Mouse (Mus musculus): ENCODE measurements around the gene Ywhah. TPM values are rescaled to one million over a fixed set of nuclear protein-coding genes. Genes with fewer than 3 reads are reported as not detected.

Gene Ywhah
- polyA plus RNA-seq, 1 experiment, result not detected

DNA sequence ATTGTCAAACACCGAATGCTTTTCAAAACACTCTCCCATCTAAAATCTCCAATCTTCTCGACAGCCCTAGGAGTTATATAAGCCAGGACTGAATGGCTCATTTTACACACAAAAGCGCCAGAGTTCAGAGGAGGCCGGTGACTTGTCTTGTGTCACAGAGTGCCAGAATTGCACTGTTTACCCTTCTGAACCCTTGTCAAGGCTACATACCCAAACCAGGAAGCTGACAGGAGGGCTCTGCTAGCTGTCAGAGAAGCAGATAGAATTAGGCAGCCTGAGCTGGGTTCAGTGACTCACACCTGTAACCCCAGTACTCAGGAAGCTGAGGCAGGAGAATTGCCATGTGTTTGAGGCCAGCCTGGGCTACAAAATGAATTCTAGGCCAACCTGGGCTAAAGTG, 11.2 kb upstream of the Ywhah start:
- H3K4me1 ChIP-seq (ENCODE audit: control insufficient read depth, insufficient read depth, low read length), result peaks cover 36% of the 10 kb centered on the region
- no peak overlapping the region for H3K4me3 ChIP-seq (ENCODE audit: insufficient read depth, low read depth, low read length)
- 33% methylated on average over 4 of the region's 4 CpGs for WGBS
- peak overlapping the region; percentile 89 for H3K27ac ChIP-seq (ENCODE audit: insufficient read depth, low read depth, low read length)
- TF ChIP-seq POLR2A (IDR thresholded peaks at IDR 0.05; ENCODE audit: insufficient read depth, low read depth, low read length) (no peak), CTCF (IDR thresholded peaks at IDR 0.05; ENCODE audit: insufficient read depth, low read depth, low read length) (no peak)

DNA sequence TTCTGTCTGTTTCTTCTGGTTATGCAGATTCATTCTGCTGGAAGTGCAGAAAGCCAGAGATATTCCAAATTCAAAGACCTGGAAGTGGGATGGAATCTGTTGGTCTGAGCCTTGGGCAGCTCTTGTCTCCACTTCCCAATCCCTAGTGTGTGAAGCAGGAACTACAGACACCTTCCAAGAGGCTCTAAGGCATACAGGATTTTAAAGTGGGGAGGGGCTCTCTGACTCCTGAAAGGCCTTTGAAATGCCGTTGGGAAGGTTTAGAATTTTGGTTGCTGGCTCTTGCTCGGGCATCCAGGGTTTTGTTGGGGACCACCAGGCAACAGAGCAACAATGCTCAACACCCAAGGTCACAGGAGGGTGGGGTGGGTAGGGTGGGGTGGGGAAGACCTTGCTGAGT, 9.3 kb upstream of the Ywhah start:
- TF ChIP-seq POLR2A (IDR thresholded peaks at IDR 0.05; ENCODE audit: insufficient read depth, low read depth, low read length), result no peak
- no peak for TF ChIP-seq CTCF (IDR thresholded peaks at IDR 0.05; ENCODE audit: insufficient read depth, low read depth, low read length)
- WGBS, result 70% methylated on average over 2 of the region's 2 CpGs
- peaks cover 36% of the 10 kb centered on the region for H3K4me1 ChIP-seq (ENCODE audit: control insufficient read depth, insufficient read depth, low read length)
- no peak overlapping the region for H3K4me3 ChIP-seq (ENCODE audit: insufficient read depth, low read depth, low read length)
- no peak overlapping the region for H3K27ac ChIP-seq (ENCODE audit: insufficient read depth, low read depth, low read length)

DNA sequence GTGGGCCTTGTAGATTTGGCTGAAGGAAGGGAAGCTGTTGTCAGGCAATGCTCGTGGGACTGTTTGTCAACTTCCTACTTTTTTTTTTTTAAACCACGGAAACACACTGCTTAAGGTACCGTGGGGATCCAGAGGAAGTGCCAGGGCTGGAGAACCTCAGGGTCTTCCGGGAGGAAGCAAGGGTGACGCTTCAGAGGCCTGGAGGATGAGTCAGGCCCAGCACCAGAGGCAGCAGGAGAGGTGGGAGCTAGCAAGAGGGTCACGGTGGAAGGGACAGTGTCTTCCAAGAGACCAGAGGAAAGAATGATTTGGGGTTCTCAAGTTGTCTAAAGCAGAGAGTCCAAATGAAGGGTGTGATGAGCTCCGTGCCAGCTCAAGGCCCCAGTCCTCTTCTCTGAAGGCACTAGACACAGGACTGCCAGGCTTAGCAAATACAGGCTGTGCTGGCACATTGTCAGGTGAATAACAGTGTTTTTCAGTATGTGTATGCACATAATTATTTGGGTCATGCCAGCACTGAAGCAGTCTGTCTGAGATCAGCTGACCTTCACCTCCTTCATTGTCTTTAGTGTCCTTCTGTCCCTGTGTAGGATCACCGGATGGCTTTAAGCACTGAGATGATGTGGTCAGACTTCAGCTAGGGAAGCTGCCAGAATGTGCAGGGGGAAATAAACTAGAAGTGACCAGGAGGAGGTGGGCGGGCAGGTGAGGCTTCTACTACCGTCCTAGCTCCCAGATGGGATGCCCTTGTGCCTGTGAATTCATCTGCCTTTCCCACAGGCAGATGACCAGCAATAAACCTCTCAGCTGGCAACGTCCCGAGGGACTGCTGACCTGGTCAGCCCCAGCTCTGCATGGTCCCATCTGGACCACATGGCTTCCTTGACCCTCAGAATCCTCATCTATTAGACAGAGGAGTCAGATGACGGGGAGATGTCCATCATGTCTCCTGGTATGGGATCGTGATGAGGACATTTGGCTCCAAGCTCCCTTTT, 8.5 kb upstream of the Ywhah start:
- Histone ChIP-seq H3K4me3 (ENCODE audit: insufficient read depth, low read depth, low read length) (no peak overlapping the region), H3K27ac (ENCODE audit: insufficient read depth, low read depth, low read length) (no peak overlapping the region), H3K4me1 (ENCODE audit: control insufficient read depth, insufficient read depth, low read length) (peaks cover 34% of the 10 kb centered on the region)
- TF ChIP-seq CTCF (IDR thresholded peaks at IDR 0.05; ENCODE audit: insufficient read depth, low read depth, low read length) (no peak), POLR2A (IDR thresholded peaks at IDR 0.05; ENCODE audit: insufficient read depth, low read depth, low read length) (no peak)
- WGBS, result 82% methylated on average over 14 of the region's 14 CpGs

DNA sequence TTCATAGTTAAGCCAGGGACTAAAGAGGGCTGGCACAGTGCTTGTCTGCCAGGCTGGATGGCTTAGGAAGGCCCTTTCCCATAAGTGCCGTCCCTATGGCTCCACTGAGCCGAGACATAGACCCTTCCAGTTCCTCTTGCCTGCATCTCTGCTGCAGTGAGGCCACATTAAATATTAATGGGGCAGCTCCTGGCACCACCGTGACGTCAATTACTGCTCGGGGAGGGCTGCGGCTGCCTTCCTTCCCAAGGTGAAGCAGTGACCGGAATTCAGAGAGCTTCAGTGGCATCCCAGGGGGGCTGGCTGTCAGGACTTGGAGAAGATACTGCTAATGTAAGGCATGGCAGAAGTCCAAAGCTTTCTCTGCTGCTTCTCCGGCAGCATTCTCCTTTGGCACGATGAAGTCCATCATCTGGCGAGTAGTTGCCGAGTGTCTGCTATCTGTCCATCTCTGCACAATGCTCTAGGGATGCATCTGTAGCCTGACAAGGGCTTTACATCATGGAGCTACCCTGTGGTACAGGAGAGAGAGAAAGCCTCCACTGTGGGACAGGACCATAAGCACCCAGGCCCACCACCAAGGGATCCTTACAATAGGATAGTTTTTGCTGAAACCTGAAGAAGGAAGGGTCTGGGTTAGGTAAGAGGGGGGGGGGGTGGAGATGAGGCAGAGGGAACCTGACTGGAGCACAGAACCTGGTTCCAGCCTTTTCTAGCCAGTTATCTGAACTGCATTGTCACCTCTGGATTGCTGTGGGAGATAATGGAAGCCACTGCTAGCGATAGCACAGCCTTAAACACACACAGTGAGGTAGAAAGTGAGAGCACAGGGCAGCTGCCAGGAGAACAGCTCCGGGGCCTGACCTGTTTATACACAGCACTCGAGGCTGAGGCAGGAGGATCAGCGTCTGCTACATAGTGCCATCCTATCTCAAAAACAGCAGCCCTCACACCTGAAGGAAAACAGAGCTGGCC, 7.2 kb upstream of the Ywhah start:
- H3K4me1 ChIP-seq (ENCODE audit: control insufficient read depth, insufficient read depth, low read length), result peaks cover 27% of the 10 kb centered on the region
- 39% methylated on average over 15 of the region's 15 CpGs for WGBS
- H3K27ac ChIP-seq (ENCODE audit: insufficient read depth, low read depth, low read length), result peak overlapping the region; percentile 39; the same call in 1 of the 2 replicates
- H3K4me3 ChIP-seq (ENCODE audit: insufficient read depth, low read depth, low read length), result no peak overlapping the region
- TF ChIP-seq CTCF (IDR thresholded peaks at IDR 0.05; ENCODE audit: insufficient read depth, low read depth, low read length) (no peak), POLR2A (IDR thresholded peaks at IDR 0.05; ENCODE audit: insufficient read depth, low read depth, low read length) (no peak)

DNA sequence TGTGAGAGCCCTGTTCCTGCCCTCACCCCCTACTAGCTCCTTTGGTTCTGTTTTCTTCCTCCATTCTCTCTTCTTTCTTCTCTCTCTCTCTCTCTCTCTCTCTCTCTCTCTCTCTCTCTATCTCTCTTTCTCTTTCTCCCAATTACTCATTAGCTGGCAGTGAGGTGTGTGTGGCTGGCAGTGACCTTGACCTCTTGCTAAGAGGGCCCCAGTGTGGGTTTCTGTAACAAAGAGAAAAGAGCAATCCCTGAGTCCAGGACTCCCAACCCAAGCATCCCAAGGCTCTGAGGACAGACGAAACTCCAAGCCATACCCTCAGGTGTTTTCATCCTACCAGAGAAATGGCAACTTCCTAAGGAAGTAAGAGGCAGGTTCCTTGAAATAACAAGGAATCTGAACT, 4.5 kb upstream of the Ywhah start:
- H3K4me1 ChIP-seq (ENCODE audit: control insufficient read depth, insufficient read depth, low read length), result peaks cover 27% of the 10 kb centered on the region
- H3K27ac ChIP-seq (ENCODE audit: insufficient read depth, low read depth, low read length), result no peak overlapping the region
- no peak for TF ChIP-seq CTCF (IDR thresholded peaks at IDR 0.05; ENCODE audit: insufficient read depth, low read depth, low read length)
- TF ChIP-seq POLR2A (IDR thresholded peaks at IDR 0.05; ENCODE audit: insufficient read depth, low read depth, low read length), result no peak
- no peak overlapping the region for H3K4me3 ChIP-seq (ENCODE audit: insufficient read depth, low read depth, low read length)
- WGBS, result 89% methylated on average over 1 of the region's 1 CpGs

DNA sequence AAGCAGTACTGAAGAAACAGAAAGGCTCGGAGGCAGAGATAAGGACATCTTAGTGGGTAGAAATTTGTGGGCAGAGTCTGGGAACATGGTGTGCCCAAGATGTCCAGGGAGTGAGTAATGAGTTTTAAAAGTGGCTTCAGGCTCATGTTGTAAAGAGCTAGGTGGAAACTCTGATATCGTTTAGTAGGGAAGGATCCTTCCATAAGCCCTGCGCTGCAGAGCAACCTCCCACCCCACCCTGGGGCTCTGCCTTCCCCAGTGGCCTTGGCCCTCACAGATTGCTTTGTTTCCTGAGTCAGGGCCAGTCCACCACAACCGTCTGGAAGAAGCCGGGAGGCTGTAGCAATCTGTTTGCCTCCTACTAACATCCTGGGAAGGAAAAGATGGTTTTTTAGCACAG, 3.0 kb upstream of the Ywhah start:
- 70% methylated on average over 5 of the region's 5 CpGs for WGBS
- TF ChIP-seq POLR2A (IDR thresholded peaks at IDR 0.05; ENCODE audit: insufficient read depth, low read depth, low read length) (no peak), CTCF (IDR thresholded peaks at IDR 0.05; ENCODE audit: insufficient read depth, low read depth, low read length) (no peak)
- Histone ChIP-seq H3K4me3 (ENCODE audit: insufficient read depth, low read depth, low read length) (no peak overlapping the region), H3K27ac (ENCODE audit: insufficient read depth, low read depth, low read length) (no peak overlapping the region), H3K4me1 (ENCODE audit: control insufficient read depth, insufficient read depth, low read length) (peaks cover 19% of the 10 kb centered on the region)

DNA sequence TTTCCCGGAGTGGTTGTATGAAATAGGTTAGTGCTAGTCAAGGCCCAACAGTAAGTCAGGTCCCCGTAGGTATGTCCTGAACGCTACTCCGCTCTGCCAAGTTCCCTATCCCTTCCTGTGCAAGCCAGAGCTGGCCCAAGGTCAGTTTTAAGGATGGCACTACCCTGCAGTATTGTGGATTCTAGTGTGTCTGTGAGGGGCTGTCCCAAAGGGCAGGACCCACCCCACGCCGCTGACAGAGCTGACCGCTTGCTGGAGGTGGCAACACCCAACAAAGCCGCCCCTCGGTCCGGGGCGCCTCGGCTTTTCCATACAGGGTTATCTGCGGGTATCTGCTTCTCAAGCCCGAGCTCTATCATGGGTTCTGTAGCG, 441 bp upstream of the Ywhah start:
- 7% methylated on average over 15 of the region's 15 CpGs for WGBS
- Histone ChIP-seq H3K27ac (ENCODE audit: insufficient read depth, low read depth, low read length) (peak overlapping the region; percentile 97), H3K4me3 (ENCODE audit: insufficient read depth, low read depth, low read length) (peak overlapping the region; percentile 53), H3K4me1 (ENCODE audit: control insufficient read depth, insufficient read depth, low read length) (peaks cover 13% of the 10 kb centered on the region)
- no peak for TF ChIP-seq CTCF (IDR thresholded peaks at IDR 0.05; ENCODE audit: insufficient read depth, low read depth, low read length)
- TF ChIP-seq POLR2A (IDR thresholded peaks at IDR 0.05; ENCODE audit: insufficient read depth, low read depth, low read length), result no peak

DNA sequence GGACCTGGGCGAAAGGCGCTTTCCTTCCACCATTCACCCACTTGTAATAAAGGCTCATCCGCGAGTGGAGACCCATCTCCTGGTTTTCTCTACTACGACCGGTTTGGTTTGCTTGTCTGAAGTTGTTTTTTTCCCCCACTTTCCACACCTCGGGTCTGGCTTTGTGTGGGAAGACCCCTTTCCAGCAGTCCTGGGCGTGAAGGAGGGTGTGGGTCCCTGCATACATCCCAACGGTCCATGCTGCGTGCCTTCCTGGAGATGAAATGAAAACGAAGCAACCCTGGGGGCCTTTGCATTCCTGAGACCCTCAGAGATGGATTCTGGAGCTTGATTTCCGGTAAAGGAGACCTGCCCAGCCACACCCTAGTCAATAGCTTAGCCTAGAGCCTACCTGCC, 808 bp downstream of the Ywhah start:
- under 1% methylated on average over 12 of the region's 12 CpGs for WGBS
- H3K4me1 ChIP-seq (ENCODE audit: control insufficient read depth, insufficient read depth, low read length), result peaks cover 13% of the 10 kb centered on the region

More for the DNA sequence above, 808 bp downstream of the Ywhah start:
- H3K4me3 ChIP-seq (ENCODE audit: insufficient read depth, low read depth, low read length), result peak overlapping the region; percentile 70
- H3K27ac ChIP-seq (ENCODE audit: insufficient read depth, low read depth, low read length), result peak overlapping the region; percentile 96
- TF ChIP-seq POLR2A (IDR thresholded peaks at IDR 0.05; ENCODE audit: insufficient read depth, low read depth, low read length), result no peak
- 0 out of 2 replicates have a peak, but pooled peaks have one; percentile 2 for TF ChIP-seq CTCF (IDR thresholded peaks at IDR 0.05; ENCODE audit: insufficient read depth, low read depth, low read length)
